7 mouse cellular contexts compared by ENCODE assay signal in the genomic region with DNA sequence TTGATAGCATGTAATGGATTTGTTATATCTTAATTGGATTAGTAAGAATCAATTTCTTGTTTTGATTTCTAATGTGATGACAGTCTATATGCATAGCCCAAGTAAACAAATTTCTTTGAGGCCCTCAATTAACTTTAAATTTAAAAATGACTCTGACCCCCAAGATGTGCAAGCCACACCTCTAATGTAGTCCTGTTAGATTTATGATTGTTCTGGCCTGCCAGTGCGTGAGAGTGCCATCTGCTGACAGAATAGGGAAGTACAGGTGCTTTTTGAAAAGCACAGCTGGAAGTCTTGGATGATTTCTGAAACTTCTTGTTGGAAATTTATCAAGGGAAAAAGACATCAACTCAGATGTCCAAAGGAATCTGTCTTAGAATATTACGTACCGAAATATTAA.
DNase-seq lines count a peak whose midpoint lies in the region; ATAC-seq lines count a peak whose summit lies in the region.

No protein-coding gene starts in this region.

- 52% methylated on average over 3 of the region's 3 CpGs for WGBS in midbrain, embryonic 14.5 days
- 61% methylated on average over 3 of the region's 3 CpGs for WGBS in midbrain, embryonic 13.5 days
- WGBS in limb, embryonic 10.5 days: 64% methylated on average over 3 of the region's 3 CpGs

- H3K4me1 ChIP-seq in midbrain, embryonic 14.5 days (ENCODE audit: control insufficient read depth, insufficient read depth, low read length): no peaks in the 10 kb centered on the region
- H3K4me1 ChIP-seq in midbrain, embryonic 13.5 days (replicated peaks): peaks cover 5% of the 10 kb centered on the region
- H3K4me1 ChIP-seq in limb, embryonic 10.5 days: no peaks in the 10 kb centered on the region

- no peaks in the 10 kb centered on the region for H3K9me3 ChIP-seq in midbrain, embryonic 14.5 days (ENCODE audit: control insufficient read depth, low read length)
- no peaks in the 10 kb centered on the region for H3K9me3 ChIP-seq in midbrain, embryonic 13.5 days
- no peaks in the 10 kb centered on the region for H3K9me3 ChIP-seq in limb, embryonic 10.5 days (replicated peaks)

- no peak overlapping the region for H3K4me3 ChIP-seq in midbrain, embryonic 14.5 days (replicated peaks; ENCODE audit: low read depth, low read length)
- no peak overlapping the region for H3K4me3 ChIP-seq in midbrain, embryonic 13.5 days (replicated peaks)
- H3K4me3 ChIP-seq in limb, embryonic 10.5 days: no peak overlapping the region

- H3K9ac ChIP-seq in midbrain, embryonic 14.5 days (replicated peaks; ENCODE audit: low read length): no peak overlapping the region
- H3K9ac ChIP-seq in midbrain, embryonic 13.5 days (replicated peaks): no peak overlapping the region

- no peak overlapping the region for H3K27ac ChIP-seq in midbrain, embryonic 14.5 days (replicated peaks; ENCODE audit: low read depth, low read length)
- H3K27ac ChIP-seq in midbrain, embryonic 13.5 days: no peak overlapping the region
- H3K27ac ChIP-seq in limb, embryonic 10.5 days: no peak overlapping the region

- H3K27me3 ChIP-seq in midbrain, embryonic 14.5 days (ENCODE audit: control insufficient read depth, insufficient read depth, low read length): no peaks in the 10 kb centered on the region
- no peaks in the 10 kb centered on the region for H3K27me3 ChIP-seq in midbrain, embryonic 13.5 days
- H3K27me3 ChIP-seq in limb, embryonic 10.5 days (ENCODE audit: low read depth, poor library complexity, severe bottlenecking): no peaks in the 10 kb centered on the region

- peak; percentile 90 for DNase-seq in midbrain, embryonic 14.5 days
- DNase-seq in R1 (ENCODE audit: low read depth, low spot score): peak; percentile 61
- DNase-seq in cerebellum, adult 8-10 months: peak; percentile 74
- DNase-seq in heart, adult 9 months (ENCODE audit: low spot score in 2 of 2): peak; percentile 8 to 51
- peak; percentile 58 for DNase-seq in limb, embryonic 10.5 days (ENCODE audit: low spot score)
- peak; percentile 70 for DNase-seq in right cerebral cortex, postnatal 14 days

- no peaks in the 10 kb centered on the region for H3K36me3 ChIP-seq in midbrain, embryonic 14.5 days (ENCODE audit: control insufficient read depth, insufficient read depth, low read length)
- H3K36me3 ChIP-seq in midbrain, embryonic 13.5 days: no peaks in the 10 kb centered on the region
- H3K36me3 ChIP-seq in limb, embryonic 10.5 days: no peaks in the 10 kb centered on the region

- no peak for ATAC-seq in midbrain, embryonic 14.5 days (ENCODE audit: low FRiP score, low TSS enrichment)
- no peak for ATAC-seq in midbrain, embryonic 13.5 days

- no peak overlapping the region for H3K4me2 ChIP-seq in midbrain, embryonic 14.5 days (ENCODE audit: low read length)
- H3K4me2 ChIP-seq in midbrain, embryonic 13.5 days (replicated peaks): no peak overlapping the region

Comparison
In these comparisons a context has a peak if more than half of its experiments do, and no peak if none do; other contexts are left out.
1. DNase-seq: peak in every context shown above with its lines; median percentile 90 in midbrain, embryonic 14.5 days; 74 in cerebellum, adult 8-10 months; 70 in right cerebral cortex, postnatal 14 days; 61 in R1; 58 in limb, embryonic 10.5 days; 30 in heart, adult 9 months.